Mouse (Mus musculus): ENCODE results near the gene Ache. TPM values are rescaled to one million over a fixed set of nuclear protein-coding genes. Genes with fewer than 3 reads are reported as not detected.

Ache gene
- total and polyA plus RNA-seq, 3 experiments = 0.13 to 0.23 TPM; not detected in 1

DNA sequence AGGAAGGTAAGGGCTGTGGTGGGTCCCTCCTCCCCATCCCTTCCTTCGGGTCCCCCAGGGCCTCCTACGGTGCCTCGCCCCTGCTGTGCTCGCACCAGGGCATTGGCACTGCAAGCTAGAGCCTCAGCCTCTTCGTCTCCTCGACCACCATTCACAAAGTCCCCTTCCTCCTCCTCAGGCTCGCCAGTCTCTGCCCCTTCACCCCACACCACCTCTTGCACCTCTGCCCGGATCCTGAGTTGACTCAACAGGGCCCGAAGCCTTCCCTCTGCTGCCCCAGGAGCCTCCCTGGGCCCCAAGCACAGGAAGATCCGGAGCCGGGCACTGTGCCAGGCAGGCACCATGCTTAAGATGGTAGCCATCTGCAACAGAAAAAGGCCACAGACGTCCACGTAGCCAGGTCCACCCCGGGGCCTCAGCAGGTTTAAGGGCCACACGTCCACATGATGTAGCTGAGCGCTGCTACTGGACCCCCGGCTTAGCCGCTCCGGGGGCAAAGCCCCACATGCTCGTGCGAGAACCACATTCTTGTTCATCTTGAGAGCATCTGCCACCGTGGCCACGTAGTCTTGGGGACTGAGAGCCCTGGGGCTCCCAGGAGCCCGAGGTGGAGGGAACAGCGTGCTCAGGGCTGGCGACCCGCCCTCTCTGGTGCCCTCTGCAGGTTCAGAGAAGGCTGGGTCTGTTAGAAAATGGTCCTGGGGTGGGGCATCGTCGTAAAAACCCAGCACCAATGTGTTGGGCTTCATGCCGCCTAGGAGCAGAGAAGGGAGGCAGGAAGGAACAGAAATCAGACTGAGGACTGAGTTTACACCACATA lies 28.0 kb downstream of the Ache start:
- Histone ChIP-seq H3K4me3 (replicated peaks in 1 of 3; ENCODE audit: low read depth in 2 of 3, low read length in 2 of 3, poor library complexity in 1 of 3) (no peak overlapping the region), H3K4me2 (ENCODE audit: insufficient read depth, low read depth, poor library complexity, severe bottlenecking) (no peak overlapping the region), H3K4me1 (ENCODE audit: control insufficient read depth in 1 of 2, insufficient read depth in 2 of 2) (peaks cover 2 to 19% of the 10 kb centered on the region in 2 experiments; a peak in 3 of 4 replicates), H3K9ac (ENCODE audit: insufficient read depth, low read depth) (no peak overlapping the region), H3K27me3 (replicated peaks) (no peaks in the 10 kb centered on the region), H3K36me3 (replicated peaks in 1 of 2; ENCODE audit: control insufficient read depth in 1 of 2, insufficient read depth in 1 of 2, low read length in 1 of 2) (peaks cover 18 to 59% of the 10 kb centered on the region in 2 experiments), H3K79me2 (replicated peaks; ENCODE audit: control insufficient read depth, extremely low read depth, insufficient read depth, poor library complexity, severe bottlenecking) (no peaks in the 10 kb centered on the region), H3K27ac (ENCODE audit: insufficient read depth, low read depth) (no peak overlapping the region), H3K9me3 (replicated peaks; ENCODE audit: low read length) (no peaks in the 10 kb centered on the region)
- DNase-seq (ENCODE audit: extremely low read depth) = peak; percentile 21
- peak; percentile 19 for TF ChIP-seq RAD21 (IDR thresholded peaks at IDR 0.05; ENCODE audit: low read depth, low read length)
- TF ChIP-seq CTCF (conservative IDR thresholded peaks at IDR 0.05 in 1 of 2, IDR thresholded peaks at IDR 0.05 in 1 of 2; ENCODE audit: low read depth in 2 of 2, low read length in 2 of 2) = peak in 1 of 2 experiments; percentile 53; a peak in 2 of 4 replicates
- TF ChIP-seq EP300 (IDR thresholded peaks at IDR 0.05; ENCODE audit: low read length) = no peak
- TF ChIP-seq SMC3 (IDR thresholded peaks at IDR 0.05; ENCODE audit: low read depth, low read length) = peak; percentile 37
- in situ Hi-C loops (cut with MboI; ENCODE audit: low pct_ligation_motif_present, low pct_unique_long_range_greater_than_20kb, low sequenced_read_pairs) (no loop called here), dilution Hi-C loops (cut with MboI; ENCODE audit: extremely low pct_ligation_motif_present, extremely low pct_unique_long_range_greater_than_20kb, low sequenced_read_pairs) (no loop called here)

DNA sequence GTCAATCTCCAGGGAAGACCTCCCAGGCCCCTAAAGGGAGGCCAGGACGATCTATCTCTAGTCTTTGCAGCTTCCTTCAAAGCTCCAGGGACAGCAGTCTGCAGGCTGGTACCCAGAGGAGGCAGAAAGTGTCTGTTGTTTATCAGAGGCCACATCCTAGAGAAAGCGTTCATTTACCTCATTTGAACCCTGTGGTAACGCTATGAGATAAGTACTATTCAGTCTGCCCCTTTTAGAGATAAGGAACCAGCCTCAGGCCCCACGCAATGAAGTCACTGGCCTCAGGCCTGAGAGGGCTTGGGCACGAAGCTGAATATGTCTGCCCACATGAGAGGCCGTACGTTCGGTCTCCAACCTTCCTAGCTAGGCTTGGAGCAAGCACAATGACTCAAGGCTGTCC lies 30.0 kb downstream of the Ache start:
- Histone ChIP-seq H3K36me3 (replicated peaks in 1 of 2; ENCODE audit: control insufficient read depth in 1 of 2, insufficient read depth in 1 of 2, low read length in 1 of 2) (peaks cover 33 to 71% of the 10 kb centered on the region in 2 experiments), H3K27ac (ENCODE audit: insufficient read depth, low read depth) (no peak overlapping the region), H3K79me2 (replicated peaks; ENCODE audit: control insufficient read depth, extremely low read depth, insufficient read depth, poor library complexity, severe bottlenecking) (no peaks in the 10 kb centered on the region), H3K4me2 (ENCODE audit: insufficient read depth, low read depth, poor library complexity, severe bottlenecking) (no peak overlapping the region), H3K9me3 (replicated peaks; ENCODE audit: low read length) (peaks cover 3% of the 10 kb centered on the region), H3K9ac (ENCODE audit: insufficient read depth, low read depth) (no peak overlapping the region), H3K4me1 (ENCODE audit: control insufficient read depth in 1 of 2, insufficient read depth in 2 of 2) (peaks cover 0 to 11% of the 10 kb centered on the region in 2 experiments; a peak in 1 of 4 replicates), H3K4me3 (replicated peaks in 1 of 3; ENCODE audit: low read depth in 2 of 3, low read length in 2 of 3, poor library complexity in 1 of 3) (no peak overlapping the region), H3K27me3 (replicated peaks) (no peaks in the 10 kb centered on the region)
- DNase-seq (ENCODE audit: extremely low read depth) = no peak
- TF ChIP-seq NELFE (IDR thresholded peaks at IDR 0.05; ENCODE audit: low read depth, low read length) (no peak), TCF12 (IDR thresholded peaks at IDR 0.05; ENCODE audit: low read depth, low read length) (no peak), ETS1 (conservative IDR thresholded peaks at IDR 0.05; ENCODE audit: low read depth, low read length) (no peak), ZNF384 (IDR thresholded peaks at IDR 0.05; ENCODE audit: low read depth, low read length) (no peak), RCOR1 (conservative IDR thresholded peaks at IDR 0.05; ENCODE audit: low read depth, low read length) (no peak), UBTF (IDR thresholded peaks at IDR 0.05; ENCODE audit: low read depth, low read length) (no peak), SMC3 (IDR thresholded peaks at IDR 0.05; ENCODE audit: low read depth, low read length) (no peak), KAT2A (IDR thresholded peaks at IDR 0.05; ENCODE audit: insufficient replicate concordance, low read length) (no peak), GABPA (IDR thresholded peaks at IDR 0.05; ENCODE audit: insufficient replicate concordance, low read depth, low read length) (no peak), PAX5 (IDR thresholded peaks at IDR 0.05; ENCODE audit: low read length) (no peak), TBP (conservative IDR thresholded peaks at IDR 0.05; ENCODE audit: low read depth, low read length) (no peak), NRF1 (IDR thresholded peaks at IDR 0.05; ENCODE audit: low read depth, low read length) (no peak), MAX (IDR thresholded peaks at IDR 0.05; ENCODE audit: low read length) (no peak), CHD1 (IDR thresholded peaks at IDR 0.05; ENCODE audit: low read depth, low read length) (no peak)
- dilution Hi-C loops (cut with MboI; ENCODE audit: extremely low pct_ligation_motif_present, extremely low pct_unique_long_range_greater_than_20kb, low sequenced_read_pairs) = no loop called here
- in situ Hi-C loops (cut with MboI; ENCODE audit: low pct_ligation_motif_present, low pct_unique_long_range_greater_than_20kb, low sequenced_read_pairs) = no loop called here

Measured in CH12.LX (cell line).